Mouse (Mus musculus) stomach, postnatal 0 days (tissue): ENCODE data around the gene Chrm3. TPM values are rescaled to one million over a fixed set of nuclear protein-coding genes. Genes with fewer than 3 reads are reported as not detected.
A peak's percentile ranks its signal among the peaks of the same experiment; 100 is the strongest.

Experiments used
- ATAC-seq: fragments of 200-750 bp; cut with Nextera tagmentation; 2 replicates; pipeline ENCODE4 v1.8.0; 2017; ENCODE audit not compliant: low FRiP score, low TSS enrichment
- DNase-seq: peaks from one replicate; pipeline ENCODE4 v3.0.0-alpha.2; 2016; ENCODE audit warnings: low spot score
- H3K27ac ChIP-seq: fragments of 300-500 bp; sonication (generic); replicated peaks from 2 replicates; pipeline ENCODE4 v1.5.1; 2014; ENCODE audit warnings: mild to moderate bottlenecking, control low read depth
- H3K27me3 ChIP-seq: fragments of 300-500 bp; sonication (generic); 2 replicates; pipeline ENCODE4 v1.6.1; 2014; ENCODE audit warnings: low read length; ENCODE audit not compliant: control insufficient read depth, insufficient read depth
- H3K36me3 ChIP-seq: fragments of 300-500 bp; sonication (generic); 2 replicates; pipeline ENCODE4 v1.6.1; 2014; ENCODE audit warnings: low read length, mixed read lengths; ENCODE audit not compliant: control insufficient read depth, insufficient read depth
- H3K4me1 ChIP-seq: fragments of 300-500 bp; sonication (generic); replicated peaks from 2 replicates; pipeline ENCODE4 v1.6.1; 2014; ENCODE audit warnings: antibody characterized with exemption; ENCODE audit not compliant: control insufficient read depth, insufficient read depth
- H3K4me2 ChIP-seq: fragments of 300-500 bp; sonication (generic); replicated peaks from 2 replicates; pipeline ENCODE4 v1.6.1; 2014; ENCODE audit warnings: low read depth, mild to moderate bottlenecking, control low read depth, moderate library complexity
- H3K4me3 ChIP-seq: fragments of 300-500 bp; sonication (generic); 2 replicates; pipeline ENCODE4 v1.5.1; 2014; ENCODE audit warnings: low read depth, low read length, control low read depth
- H3K9ac ChIP-seq: fragments of 300-500 bp; sonication (generic); 2 replicates; pipeline ENCODE4 v1.6.1; 2014; ENCODE audit warnings: mild to moderate bottlenecking, low read length, control low read depth, mixed read lengths
- H3K9me3 ChIP-seq: fragments of 300-500 bp; sonication (generic); 2 replicates; pipeline ENCODE4 v1.6.1; 2016; ENCODE audit warnings: low read length; ENCODE audit not compliant: control insufficient read depth
- CTCF ChIP-seq: IDR thresholded peaks from 2 replicates; pipeline ENCODE4 v1.5.1; 2016; ENCODE audit warnings: antibody characterized with exemption, low read depth, mild to moderate bottlenecking, moderate library complexity
- EP300 ChIP-seq: optimal IDR thresholded peaks from 2 replicates; pipeline ENCODE3; 2016; ENCODE audit warnings: antibody characterized with exemption
- WGBS: fragments of 180-500 bp; shearing (Covaris S2); extraction: QIAGEN DNeasy Blood & Tissue Kit; methylation state at CpG from one replicate; pipeline ENCODE4 v1.1.7; 2014; 5-methylcytosine and 5-hydroxymethylcytosine counted together
- polyA plus RNA-seq: library from polyadenylated mRNA; unstranded; fragments of >200 nt; fragmentation: Nextera tagmentation; extraction: Ambion mirVana; gene quantifications from 2 replicates; pipeline ENCODE4 v1.2.1, GENCODE M21; 2015

The Chrm3 gene
- polyA plus RNA-seq, 1 experiment from 2014 or later = 1.6 TPM

GRCm38 (mm10) chr13:10033570-10034399 is 326.9 kb downstream of the Chrm3 start:
- Histone ChIP-seq H3K9me3 (no peaks in the 10 kb centered on the region), H3K4me3 (no peak overlapping the region), H3K4me1 (no peaks in the 10 kb centered on the region), H3K27ac (no peak overlapping the region), H3K9ac (no peak overlapping the region), H3K4me2 (no peak overlapping the region), H3K27me3 (no peaks in the 10 kb centered on the region), H3K36me3 (no peaks in the 10 kb centered on the region)
- TF ChIP-seq CTCF = no peak
- no peak for TF ChIP-seq EP300
- DNase-seq (no peak), ATAC-seq (no peak)
- whole genome bisulfite sequencing = 76% methylated on average over 18 of the region's 18 CpGs

GRCm38 (mm10) chr13:10031547-10031946 is 329.1 kb downstream of the Chrm3 start:
- Histone ChIP-seq H3K4me3 (no peak overlapping the region), H3K4me2 (no peak overlapping the region), H3K4me1 (no peaks in the 10 kb centered on the region), H3K9me3 (no peaks in the 10 kb centered on the region), H3K9ac (no peak overlapping the region), H3K27me3 (no peaks in the 10 kb centered on the region), H3K27ac (no peak overlapping the region), H3K36me3 (no peaks in the 10 kb centered on the region)
- TF ChIP-seq CTCF (no peak), EP300 (no peak)
- ATAC-seq (no peak), DNase-seq (no peak)
- WGBS = 69% methylated on average over 5 of the region's 5 CpGs

GRCm38 (mm10) chr13:10029944-10030343 is 330.7 kb downstream of the Chrm3 start:
- Histone ChIP-seq H3K4me2 (no peak overlapping the region), H3K4me1 (no peaks in the 10 kb centered on the region), H3K27ac (no peak overlapping the region), H3K36me3 (no peaks in the 10 kb centered on the region), H3K27me3 (no peaks in the 10 kb centered on the region), H3K9ac (no peak overlapping the region), H3K4me3 (no peak overlapping the region), H3K9me3 (no peaks in the 10 kb centered on the region)
- 82% methylated on average over 6 of the region's 6 CpGs for WGBS
- no peak for DNase-seq
- TF ChIP-seq CTCF (peak; percentile 20; the same call in 1 of the 2 replicates), EP300 (no peak)
- ATAC-seq = no peak

DNA sequence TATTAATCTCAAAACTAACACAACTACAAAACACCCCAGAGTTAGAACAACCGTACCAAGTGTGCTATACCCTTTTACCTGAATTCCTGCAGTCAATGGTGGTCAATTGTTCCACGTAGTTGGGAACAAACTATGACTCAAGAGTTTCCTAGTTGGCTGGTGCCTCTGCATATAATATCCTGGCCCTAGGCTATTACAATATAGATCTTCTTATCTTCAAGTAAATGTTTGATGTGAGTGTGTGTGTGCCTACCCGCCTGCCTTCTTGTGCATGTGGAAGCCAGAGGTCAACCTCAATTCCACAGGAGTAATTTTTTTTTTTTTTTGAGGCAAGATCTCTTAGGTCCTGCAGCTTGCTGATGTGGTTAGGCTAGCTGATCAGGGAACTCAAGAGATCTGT is 335.5 kb downstream of the Chrm3 start:
- WGBS = 65% methylated on average over 3 of the region's 3 CpGs

GRCm38 (mm10) chr13:10023112-10023511 is 337.5 kb downstream of the Chrm3 start:
- DNase-seq = no peak
- no peak for ATAC-seq
- Histone ChIP-seq H3K36me3 (no peaks in the 10 kb centered on the region), H3K9ac (no peak overlapping the region), H3K4me3 (no peak overlapping the region), H3K9me3 (no peaks in the 10 kb centered on the region), H3K27ac (no peak overlapping the region), H3K4me2 (no peak overlapping the region), H3K27me3 (no peaks in the 10 kb centered on the region), H3K4me1 (no peaks in the 10 kb centered on the region)
- TF ChIP-seq EP300 (no peak), CTCF (no peak)
- WGBS = 78% methylated on average over 2 of the region's 2 CpGs

More for the DNA sequence above, 335.5 kb downstream of the Chrm3 start:
- TF ChIP-seq CTCF (no peak), EP300 (no peak)
- no peaks in the 10 kb centered on the region for H3K9me3 ChIP-seq
- no peaks in the 10 kb centered on the region for H3K27me3 ChIP-seq
- DNase-seq (peak; percentile 27), ATAC-seq (peak; percentile 95)
- H3K4me1 ChIP-seq = no peaks in the 10 kb centered on the region
- no peak overlapping the region for H3K4me3 ChIP-seq
- H3K9ac ChIP-seq = no peak overlapping the region
- H3K36me3 ChIP-seq = no peaks in the 10 kb centered on the region
- H3K27ac ChIP-seq = no peak overlapping the region
- H3K4me2 ChIP-seq = no peak overlapping the region

DNA sequence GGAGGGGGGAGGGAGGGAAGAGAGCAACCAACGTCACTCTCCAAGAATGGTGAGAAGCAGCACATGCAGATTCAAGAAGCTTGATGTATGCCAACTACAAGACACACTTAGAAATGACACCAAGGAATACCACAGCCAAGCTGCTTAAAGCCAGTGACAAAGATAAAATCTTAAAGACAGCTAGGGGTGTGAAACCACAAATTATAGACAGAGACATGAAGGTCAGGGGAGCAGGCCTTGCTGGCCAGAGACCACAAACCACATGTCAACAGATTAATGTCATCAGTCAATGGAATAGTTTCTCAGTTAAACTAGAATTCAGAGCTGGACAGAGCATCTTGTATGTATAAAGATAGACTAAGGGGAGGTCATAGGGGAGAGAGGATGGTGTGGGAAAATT is 341.4 kb downstream of the Chrm3 start:
- TF ChIP-seq CTCF (no peak), EP300 (no peak)
- no peaks in the 10 kb centered on the region for H3K36me3 ChIP-seq
- 44% methylated on average over 1 of the region's 1 CpGs for WGBS
- H3K27me3 ChIP-seq = no peaks in the 10 kb centered on the region
- H3K4me1 ChIP-seq = no peaks in the 10 kb centered on the region
- DNase-seq (no peak), ATAC-seq (no peak)
- H3K4me2 ChIP-seq = no peak overlapping the region
- H3K4me3 ChIP-seq = no peak overlapping the region
- H3K9ac ChIP-seq = no peak overlapping the region
- H3K9me3 ChIP-seq = no peaks in the 10 kb centered on the region
- no peak overlapping the region for H3K27ac ChIP-seq
